Mouse (Mus musculus): ENCODE data around the gene P4htm. TPM values are rescaled to one million over a fixed set of nuclear protein-coding genes. Genes with fewer than 3 reads are reported as not detected.

The P4htm gene
- total and polyA plus RNA-seq, 3 experiments = 5.4 to 11.0 (median 7.9) TPM

DNA sequence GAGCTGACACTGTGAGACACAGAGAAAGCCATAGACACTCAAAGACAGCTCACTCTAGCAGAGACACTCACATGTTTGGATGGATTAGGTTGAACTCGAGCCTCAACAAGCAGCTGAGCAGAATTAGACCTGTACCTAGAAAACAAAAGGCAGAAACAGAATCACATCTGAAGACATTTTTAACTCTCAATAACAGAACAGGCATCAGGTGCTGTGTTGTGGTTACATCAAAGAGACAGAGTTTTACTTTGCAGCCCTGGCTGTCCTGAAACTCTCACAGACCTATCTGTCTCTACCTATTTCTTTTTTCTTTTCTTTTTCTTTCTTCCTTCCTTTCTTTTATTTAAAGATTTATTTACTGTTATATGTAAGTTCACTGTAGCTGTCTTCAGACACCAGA is 19.8 kb upstream of the P4htm start:
- Histone ChIP-seq H3K27me3 (replicated peaks) (no peaks in the 10 kb centered on the region), H3K9ac (ENCODE audit: insufficient read depth, low read depth) (no peak overlapping the region), H3K4me3 (replicated peaks in 1 of 3; ENCODE audit: low read depth in 2 of 3, low read length in 2 of 3, poor library complexity in 1 of 3) (no peak overlapping the region), H3K4me1 (ENCODE audit: control insufficient read depth in 1 of 2, insufficient read depth in 2 of 2) (no peaks in the 10 kb centered on the region), H3K4me2 (ENCODE audit: insufficient read depth, low read depth, poor library complexity, severe bottlenecking) (no peak overlapping the region), H3K36me3 (replicated peaks in 1 of 2; ENCODE audit: control insufficient read depth in 1 of 2, insufficient read depth in 1 of 2, low read length in 1 of 2) (peaks cover 49 to 79% of the 10 kb centered on the region in 2 experiments), H3K9me3 (replicated peaks; ENCODE audit: low read length) (no peaks in the 10 kb centered on the region), H3K27ac (ENCODE audit: insufficient read depth, low read depth) (no peak overlapping the region), H3K79me2 (replicated peaks; ENCODE audit: control insufficient read depth, extremely low read depth, insufficient read depth, poor library complexity, severe bottlenecking) (no peaks in the 10 kb centered on the region; the same call in none of the 2 replicates)
- dilution Hi-C loops (cut with MboI; ENCODE audit: extremely low pct_ligation_motif_present, extremely low pct_unique_long_range_greater_than_20kb, low sequenced_read_pairs) = no loop called here
- in situ Hi-C loops (cut with MboI; ENCODE audit: low pct_ligation_motif_present, low pct_unique_long_range_greater_than_20kb, low sequenced_read_pairs) = no loop called here
- DNase-seq (ENCODE audit: extremely low read depth) = no peak
- TF ChIP-seq ELF1 (IDR thresholded peaks at IDR 0.05; ENCODE audit: low read depth, low read length) (no peak), BHLHE40 (IDR thresholded peaks at IDR 0.05; ENCODE audit: low read depth, low read length) (no peak), TCF12 (IDR thresholded peaks at IDR 0.05; ENCODE audit: low read depth, low read length) (no peak), POLR2AphosphoS2 (IDR thresholded peaks at IDR 0.05; ENCODE audit: low read depth, low read length) (no peak), CHD2 (IDR thresholded peaks at IDR 0.05; ENCODE audit: low read length) (no peak), HCFC1 (IDR thresholded peaks at IDR 0.05; ENCODE audit: low read depth, low read length) (no peak), E2F4 (IDR thresholded peaks at IDR 0.05; ENCODE audit: insufficient replicate concordance, low read depth, low read length) (no peak), ZMIZ1 (IDR thresholded peaks at IDR 0.05; ENCODE audit: low read depth, low read length) (no peak), UBTF (IDR thresholded peaks at IDR 0.05; ENCODE audit: low read depth, low read length) (no peak), ZNF384 (IDR thresholded peaks at IDR 0.05; ENCODE audit: low read depth, low read length) (no peak), PAX5 (IDR thresholded peaks at IDR 0.05; ENCODE audit: low read length) (no peak), POLR2A (IDR thresholded peaks at IDR 0.05; ENCODE audit: low read depth, low read length) (no peak), NRF1 (IDR thresholded peaks at IDR 0.05; ENCODE audit: low read depth, low read length) (no peak), IRF4 (IDR thresholded peaks at IDR 0.05; ENCODE audit: low read depth, low read length) (no peak), MXI1 (IDR thresholded peaks at IDR 0.05; ENCODE audit: low read depth, low read length) (no peak), KAT2A (IDR thresholded peaks at IDR 0.05; ENCODE audit: insufficient replicate concordance, low read length) (no peak)

DNA sequence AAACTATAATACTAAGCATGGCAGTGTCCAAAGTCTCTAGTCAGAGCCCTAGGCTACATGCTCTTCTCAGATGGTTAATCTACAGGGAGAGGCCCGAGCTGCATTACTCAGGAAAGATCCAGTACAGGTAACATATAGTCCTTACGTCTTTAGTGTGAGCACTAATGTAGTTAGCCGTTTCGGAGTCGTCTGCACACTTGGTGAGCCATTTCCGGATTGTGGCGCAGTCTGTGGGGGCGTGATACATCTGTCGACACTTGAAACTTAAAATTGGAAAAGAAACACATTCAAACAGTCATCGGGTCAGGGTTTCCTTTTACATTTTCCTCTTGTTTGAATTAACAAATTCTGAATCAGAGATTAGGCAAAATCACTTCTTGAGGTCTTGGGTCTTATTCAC is 14.0 kb upstream of the P4htm start:
- H3K4me3 ChIP-seq (replicated peaks in 1 of 3; ENCODE audit: low read depth in 2 of 3, low read length in 2 of 3, poor library complexity in 1 of 3) = no peak overlapping the region
- in situ Hi-C loops (cut with MboI; ENCODE audit: low pct_ligation_motif_present, low pct_unique_long_range_greater_than_20kb, low sequenced_read_pairs) = no loop called here
- no peaks in the 10 kb centered on the region for H3K27me3 ChIP-seq (replicated peaks)
- H3K36me3 ChIP-seq (replicated peaks in 1 of 2; ENCODE audit: control insufficient read depth in 1 of 2, insufficient read depth in 1 of 2, low read length in 1 of 2) = peaks cover 64 to 94% of the 10 kb centered on the region in 2 experiments
- TF ChIP-seq UBTF (IDR thresholded peaks at IDR 0.05; ENCODE audit: low read depth, low read length) (no peak), TBP (conservative IDR thresholded peaks at IDR 0.05; ENCODE audit: low read depth, low read length) (no peak), ZC3H11A (IDR thresholded peaks at IDR 0.05; ENCODE audit: low read depth, low read length) (no peak), BHLHE40 (IDR thresholded peaks at IDR 0.05; ENCODE audit: low read depth, low read length) (no peak), ZKSCAN1 (IDR thresholded peaks at IDR 0.05; ENCODE audit: borderline replicate concordance, low read depth, low read length) (no peak)
- H3K4me2 ChIP-seq (ENCODE audit: insufficient read depth, low read depth, poor library complexity, severe bottlenecking) = no peak overlapping the region
- DNase-seq (ENCODE audit: extremely low read depth) = no peak
- no peaks in the 10 kb centered on the region for H3K79me2 ChIP-seq (replicated peaks; ENCODE audit: control insufficient read depth, extremely low read depth, insufficient read depth, poor library complexity, severe bottlenecking)
- dilution Hi-C loops (cut with MboI; ENCODE audit: extremely low pct_ligation_motif_present, extremely low pct_unique_long_range_greater_than_20kb, low sequenced_read_pairs) = no loop called here
- no peaks in the 10 kb centered on the region for H3K9me3 ChIP-seq (replicated peaks; ENCODE audit: low read length)
- no peak overlapping the region for H3K27ac ChIP-seq (ENCODE audit: insufficient read depth, low read depth)
- no peak overlapping the region for H3K9ac ChIP-seq (ENCODE audit: insufficient read depth, low read depth)
- peaks cover 0 to 6% of the 10 kb centered on the region in 2 experiments; a peak in 1 of 4 replicates for H3K4me1 ChIP-seq (ENCODE audit: control insufficient read depth in 1 of 2, insufficient read depth in 2 of 2)
